Mouse (Mus musculus): ENCODE results near the gene Gtf3c2. TPM values are rescaled to one million over a fixed set of nuclear protein-coding genes. Genes with fewer than 3 reads are reported as not detected.
A peak's percentile ranks its signal among the peaks of the same experiment; 100 is the strongest.

Gtf3c2 gene
- polyA plus RNA-seq, 1 experiment from 2014 or later = 31.5 TPM

DNA sequence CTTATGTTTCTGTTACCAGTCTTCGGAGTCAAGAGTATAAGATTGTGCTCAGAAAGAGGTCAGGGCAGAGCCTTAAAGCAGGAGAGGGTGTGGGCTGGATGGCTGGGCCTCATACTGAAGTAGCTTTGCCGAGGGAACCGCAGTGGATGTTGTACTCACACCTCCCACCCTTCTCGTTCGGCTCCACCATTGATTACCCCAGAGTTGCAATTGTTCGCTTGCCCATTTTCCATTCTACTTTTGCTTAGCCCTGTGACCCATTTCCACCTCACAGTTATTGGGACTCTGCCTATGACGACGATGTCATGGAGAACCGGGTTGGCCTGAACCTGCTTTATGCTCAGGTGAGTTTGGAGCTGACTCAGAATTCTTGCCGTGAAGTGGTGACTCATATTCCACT, 16.3 kb upstream of the Gtf3c2 start:
- H3K9ac ChIP-seq = no peak overlapping the region
- no peak overlapping the region for H3K4me3 ChIP-seq (replicated peaks)
- WGBS (ENCODE audit: insufficient replicate concordance) = 85% methylated on average over 10 of the region's 10 CpGs
- H3K4me1 ChIP-seq (replicated peaks) = peaks cover 54% of the 10 kb centered on the region
- DNase-seq = no peak
- H3K9me3 ChIP-seq (replicated peaks) = peaks cover 5% of the 10 kb centered on the region
- H3K27me3 ChIP-seq = no peaks in the 10 kb centered on the region
- ATAC-seq (ENCODE audit: low read depth) = no peak
- no peak overlapping the region for H3K4me2 ChIP-seq
- H3K27ac ChIP-seq = no peak overlapping the region
- H3K36me3 ChIP-seq = peaks cover 69% of the 10 kb centered on the region

- peaks cover 51% of the 10 kb centered on the region for H3K4me1 ChIP-seq (replicated peaks)
- ATAC-seq (ENCODE audit: low read depth) (no peak), DNase-seq (no peak)
- H3K4me3 ChIP-seq (replicated peaks) = no peak overlapping the region
- no peaks in the 10 kb centered on the region for H3K27me3 ChIP-seq
- 88% methylated on average over 4 of the region's 4 CpGs for WGBS (ENCODE audit: insufficient replicate concordance)
- H3K36me3 ChIP-seq = peaks cover 72% of the 10 kb centered on the region
- H3K9me3 ChIP-seq (replicated peaks) = peaks cover 5% of the 10 kb centered on the region
- H3K4me2 ChIP-seq = no peak overlapping the region
- no peak overlapping the region for H3K27ac ChIP-seq
- no peak overlapping the region for H3K9ac ChIP-seq
Measured at GRCm38 (mm10) chr5:31195671-31196070, 15.7 kb upstream of the Gtf3c2 start.

- peaks cover 42% of the 10 kb centered on the region for H3K4me1 ChIP-seq (replicated peaks)
- peak overlapping the region; percentile 75 for H3K4me2 ChIP-seq
- H3K4me3 ChIP-seq (replicated peaks) = peak overlapping the region; percentile 82
- no peak for ATAC-seq (ENCODE audit: low read depth)
- no peaks in the 10 kb centered on the region for H3K9me3 ChIP-seq (replicated peaks)
- peak overlapping the region; percentile 91 for H3K9ac ChIP-seq
- 84% methylated on average over 16 of the region's 16 CpGs for WGBS (ENCODE audit: insufficient replicate concordance)
- peaks cover 72% of the 10 kb centered on the region for H3K36me3 ChIP-seq
- H3K27ac ChIP-seq = peak overlapping the region; percentile 87; the same call in 1 of the 2 replicates
- DNase-seq = no peak
- H3K27me3 ChIP-seq = no peaks in the 10 kb centered on the region
Measured at GRCm38 (mm10) chr5:31194486-31195485, 14.8 kb upstream of the Gtf3c2 start.

GRCm38 (mm10) chr5:31193631-31194281, 13.8 kb upstream of the Gtf3c2 start:
- Histone ChIP-seq H3K27ac (peak overlapping the region; percentile 87), H3K27me3 (no peaks in the 10 kb centered on the region), H3K4me2 (peak overlapping the region; percentile 75), H3K4me1 (replicated peaks) (peaks cover 39% of the 10 kb centered on the region), H3K4me3 (replicated peaks) (peak overlapping the region; percentile 82), H3K9ac (peak overlapping the region; percentile 91), H3K36me3 (peaks cover 71% of the 10 kb centered on the region), H3K9me3 (replicated peaks) (no peaks in the 10 kb centered on the region)
- peak; percentile 36 for DNase-seq
- no peak for ATAC-seq (ENCODE audit: low read depth)
- 6% methylated on average over 25 of the region's 25 CpGs for WGBS (ENCODE audit: insufficient replicate concordance)

GRCm38 (mm10) chr5:31192939-31193630, 13.1 kb upstream of the Gtf3c2 start, which contains the start of the genes Snx17 and Eif2b4:
Gene Snx17 (plus strand): TSS chr5:31193227.
Gene Eif2b4 (minus strand): TSS chr5:31193430.
- Histone ChIP-seq H3K4me2 (peak within 1 kb of the TSS; percentile 89), H3K36me3 (peaks cover 71% of the 10 kb centered on the region), H3K27me3 (no peaks in the 10 kb centered on the region), H3K4me3 (replicated peaks) (peak within 1 kb of the TSS; percentile 82), H3K9ac (peak within 1 kb of the TSS; percentile 96), H3K4me1 (replicated peaks) (peaks cover 39% of the 10 kb centered on the region), H3K27ac (peak within 1 kb of the TSS; percentile 89), H3K9me3 (replicated peaks) (no peaks in the 10 kb centered on the region)
- peak; percentile 96 for ATAC-seq (ENCODE audit: low read depth)
- under 1% methylated on average over 48 of the region's 48 CpGs for WGBS (ENCODE audit: insufficient replicate concordance)
- DNase-seq = peak; percentile 99

DNA sequence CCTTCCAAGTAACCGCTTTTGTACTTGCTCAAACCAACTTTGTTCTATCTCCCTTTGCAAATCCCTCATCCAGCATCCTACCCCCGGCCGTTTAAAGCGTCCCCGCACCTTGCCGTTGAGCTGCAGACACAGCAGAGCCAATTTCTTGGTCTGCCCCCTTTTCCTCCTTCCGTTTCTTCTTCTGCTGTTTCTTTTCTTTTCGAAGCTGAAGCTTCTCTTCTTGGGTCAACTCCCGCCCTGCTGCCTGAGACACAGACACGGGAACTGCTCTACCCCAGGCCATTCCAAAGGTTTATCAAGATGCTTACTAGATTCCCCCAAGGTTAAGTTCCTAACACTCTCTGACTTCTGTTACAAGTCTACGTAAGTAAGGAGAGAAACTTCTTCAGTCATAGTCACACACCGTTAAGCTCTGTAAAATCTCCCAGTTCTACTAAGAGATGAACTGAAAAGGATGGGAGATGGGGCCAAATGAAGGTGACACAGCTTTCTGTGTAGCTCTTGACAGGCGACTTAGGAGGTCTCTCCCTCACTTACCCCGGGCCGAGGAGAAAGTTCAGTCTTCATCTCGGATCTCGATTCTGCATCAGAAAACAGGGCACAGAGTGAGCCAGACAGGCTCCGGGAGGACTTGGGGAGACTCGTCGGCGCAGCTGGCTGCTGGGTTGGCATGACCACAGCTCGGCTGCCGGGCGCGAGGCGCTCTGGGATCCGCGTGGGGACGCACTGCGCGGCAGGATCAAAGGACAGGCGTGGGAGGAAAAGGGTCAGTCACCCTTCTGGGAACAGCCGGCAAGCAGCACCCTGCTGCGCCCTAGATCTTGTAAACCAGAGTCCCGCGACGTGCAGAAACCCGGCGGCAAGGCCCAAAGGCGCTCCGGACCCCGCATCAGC, 12.3 kb upstream of the Gtf3c2 start:
- H3K4me2 ChIP-seq = peak overlapping the region; percentile 89

GRCm38 (mm10) chr5:31190201-31190600, 10.3 kb upstream of the Gtf3c2 start:
- DNase-seq (no peak), ATAC-seq (ENCODE audit: low read depth) (no peak)
- Histone ChIP-seq H3K36me3 (peaks cover 56% of the 10 kb centered on the region), H3K27me3 (no peaks in the 10 kb centered on the region), H3K27ac (no peak overlapping the region), H3K9me3 (replicated peaks) (no peaks in the 10 kb centered on the region), H3K4me1 (replicated peaks) (peaks cover 32% of the 10 kb centered on the region), H3K9ac (no peak overlapping the region), H3K4me2 (no peak overlapping the region), H3K4me3 (replicated peaks) (no peak overlapping the region)
- WGBS (ENCODE audit: insufficient replicate concordance) = 84% methylated on average over 9 of the region's 9 CpGs

More for the DNA sequence above, 12.3 kb upstream of the Gtf3c2 start:
- Histone ChIP-seq H3K4me1 (replicated peaks) (peaks cover 34% of the 10 kb centered on the region), H3K27me3 (no peaks in the 10 kb centered on the region), H3K27ac (peak overlapping the region; percentile 89), H3K9me3 (replicated peaks) (no peaks in the 10 kb centered on the region), H3K36me3 (peaks cover 71% of the 10 kb centered on the region), H3K4me3 (replicated peaks) (peak overlapping the region; percentile 82), H3K9ac (peak overlapping the region; percentile 96)
- ATAC-seq (ENCODE audit: low read depth) (peak; percentile 57), DNase-seq (no peak)
- 11% methylated on average over 42 of the region's 42 CpGs for WGBS (ENCODE audit: insufficient replicate concordance)

DNA sequence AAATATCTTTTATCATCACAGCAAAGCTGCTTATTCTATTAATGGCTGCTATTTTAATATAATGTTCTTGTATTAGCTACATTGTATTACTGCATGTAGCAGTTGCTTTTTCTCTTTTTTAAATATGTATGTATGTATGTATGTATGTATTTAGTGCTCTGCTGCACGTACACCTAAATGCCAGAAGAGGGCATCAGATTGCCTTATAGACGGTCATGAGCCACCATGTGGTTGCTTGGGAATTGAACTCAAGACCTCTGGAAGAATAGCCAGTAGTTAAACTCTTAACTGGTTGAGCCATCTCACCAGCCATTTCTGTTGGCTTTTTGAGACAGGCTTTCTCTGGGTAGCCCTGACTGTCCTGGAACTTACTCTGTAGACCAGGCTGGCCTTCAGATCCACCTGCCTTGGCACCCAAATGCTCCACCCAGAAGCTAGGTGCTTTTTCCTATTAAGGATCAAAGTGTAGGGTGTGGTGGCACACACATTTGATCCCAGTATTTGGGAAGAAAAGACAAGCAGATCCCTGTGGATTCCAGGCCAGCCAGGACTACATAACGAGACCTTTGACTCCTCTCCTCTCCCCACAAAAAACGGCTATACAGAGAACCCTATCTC, 8.4 kb upstream of the Gtf3c2 start:
- H3K27me3 ChIP-seq = no peaks in the 10 kb centered on the region
- no peak overlapping the region for H3K9ac ChIP-seq
- no peak overlapping the region for H3K4me3 ChIP-seq (replicated peaks)
- 74% methylated on average over 4 of the region's 4 CpGs for WGBS (ENCODE audit: insufficient replicate concordance)
- H3K4me2 ChIP-seq = no peak overlapping the region
- ATAC-seq (ENCODE audit: low read depth) (no peak), DNase-seq (no peak)
- peaks cover 47% of the 10 kb centered on the region for H3K36me3 ChIP-seq
- no peak overlapping the region for H3K27ac ChIP-seq
- peaks cover 35% of the 10 kb centered on the region for H3K4me1 ChIP-seq (replicated peaks)
- no peaks in the 10 kb centered on the region for H3K9me3 ChIP-seq (replicated peaks)

DNA sequence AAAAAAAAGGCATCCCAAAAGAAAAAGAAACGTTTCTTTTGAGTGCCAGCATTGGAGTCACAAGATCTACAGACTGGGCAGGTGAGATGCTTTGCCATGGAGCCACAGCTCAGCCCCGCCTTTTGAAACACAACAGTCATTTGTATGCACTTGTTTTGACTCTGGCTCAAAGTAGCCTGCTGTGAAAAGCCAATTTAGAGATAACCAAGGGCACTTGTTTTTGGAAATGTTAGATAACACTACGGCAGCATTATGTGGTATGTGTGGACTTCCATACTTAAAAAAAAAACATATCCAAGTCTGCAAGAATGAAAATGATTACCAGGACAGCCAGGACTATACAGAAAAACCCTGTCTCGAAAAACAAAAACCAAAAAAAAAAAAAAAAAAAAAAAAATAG, 3.7 kb upstream of the Gtf3c2 start:
- H3K9me3 ChIP-seq (replicated peaks) = no peaks in the 10 kb centered on the region
- H3K9ac ChIP-seq = peak overlapping the region; percentile 26; the same call in 1 of the 2 replicates
- no peaks in the 10 kb centered on the region for H3K27me3 ChIP-seq
- H3K27ac ChIP-seq = peak overlapping the region; percentile 80
- H3K4me3 ChIP-seq (replicated peaks) = no peak overlapping the region
- DNase-seq (peak; percentile 56), ATAC-seq (ENCODE audit: low read depth) (peak; percentile 49)
- peaks cover 47% of the 10 kb centered on the region for H3K4me1 ChIP-seq (replicated peaks)
- H3K4me2 ChIP-seq = peak overlapping the region; percentile 34
- WGBS (ENCODE audit: insufficient replicate concordance) = 16% methylated on average over 4 of the region's 4 CpGs
- peaks cover 20% of the 10 kb centered on the region for H3K36me3 ChIP-seq

Data from liver, embryonic 13.5 days (tissue).